Comparison of ENCODE assay signal across 16 mouse cellular contexts in the genomic region with DNA sequence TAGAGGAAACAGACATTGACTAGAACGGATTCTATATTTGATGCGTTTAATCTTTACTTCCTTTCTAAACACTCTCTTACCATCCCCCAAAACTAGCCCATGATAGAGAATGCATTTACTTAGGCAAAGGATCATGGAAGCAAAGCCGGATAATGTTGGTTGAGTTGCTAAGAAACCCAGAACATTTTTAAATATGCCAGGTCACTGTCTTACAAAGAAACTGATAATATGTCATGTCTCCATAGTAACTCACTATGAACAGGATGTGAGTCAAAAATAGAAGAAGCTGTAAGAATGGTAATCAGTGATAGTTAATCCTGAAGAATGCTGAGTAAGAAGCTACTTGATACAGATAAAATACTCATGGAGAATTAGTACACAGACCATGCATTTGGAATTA.
"Had no signal": no experiment of that assay in that cellular context is flagged by ENCODE, and none has a peak within 500 bp of the region (broad histone marks: within the 10 kb centered on the region; RNA-seq: fewer than 3 reads in every experiment).

No protein-coding gene starts in this region.

- H3K27me3 ChIP-seq: intestine, embryonic 15.5 days; liver, embryonic 15.5 days had no signal

- DNase-seq: kidney, adult 18-20 months; kidney, postnatal 10 days; kidney, postnatal 4 days; lung, adult 2 months; lung, postnatal 10 days; lung, postnatal 4 days; midbrain, embryonic 14.5 days; right cerebral cortex, postnatal 25 days; thymus, adult 18-20 months; thymus, postnatal 14 days had no signal

- H3K36me3 ChIP-seq: intestine, embryonic 15.5 days; limb, embryonic 10.5 days; liver, embryonic 15.5 days; midbrain, embryonic 10.5 days had no signal

- ATAC-seq: intestine, embryonic 15.5 days had no signal

- H3K9me3 ChIP-seq: intestine, embryonic 15.5 days; limb, embryonic 10.5 days; liver, embryonic 15.5 days; midbrain, embryonic 10.5 days had no signal

- H3K4me1 ChIP-seq: intestine, embryonic 15.5 days; limb, embryonic 10.5 days; liver, embryonic 15.5 days; midbrain, embryonic 10.5 days had no signal

- H3K27ac ChIP-seq: intestine, embryonic 15.5 days; limb, embryonic 10.5 days; liver, embryonic 15.5 days; midbrain, embryonic 10.5 days; stomach, postnatal 0 days had no signal

- H3K4me2 ChIP-seq: intestine, embryonic 15.5 days; liver, embryonic 11.5 days; liver, embryonic 15.5 days had no signal

- H3K9ac ChIP-seq: intestine, embryonic 15.5 days; liver, embryonic 15.5 days had no signal

- H3K4me3 ChIP-seq: intestine, embryonic 15.5 days; limb, embryonic 10.5 days; liver, embryonic 15.5 days; midbrain, embryonic 10.5 days had no signal
